Mouse (Mus musculus) MEL (cell line): ENCODE measurements around the gene Mapkap1. TPM values are rescaled to one million over a fixed set of nuclear protein-coding genes. Genes with fewer than 3 reads are reported as not detected.

Source experiments
- DNase-seq: peaks from one replicate; pipeline ENCODE4 v3.0.0; 2011; ENCODE audit warnings: low read depth, low spot score
- H3K27ac ChIP-seq: 2 replicates; pipeline ENCODE4 v1.5.1; 2012; ENCODE audit warnings: low read depth, mild to moderate bottlenecking, control low read depth, low read length, moderate library complexity; ENCODE audit not compliant: control insufficient read depth
- H3K27me3 ChIP-seq, 2 experiments: fragments of 150-350 bp in 1 of 2; sonication (generic) in 1 of 2; 2 replicates each; pipeline ENCODE4 v1.6.1; 2012; ENCODE audit warnings: low read length in 2 of 2, mild to moderate bottlenecking in 2 of 2, improper control_type of control experiment in 1 of 2, moderate library complexity in 1 of 2; ENCODE audit not compliant: insufficient read depth in 2 of 2, control insufficient read depth in 1 of 2
- H3K36me3 ChIP-seq, 2 experiments: 2 replicates each; pipeline ENCODE4 v1.6.1; 2012 to 2014; ENCODE audit warnings: low read length in 2 of 2, improper control_type of control experiment in 1 of 2, inconsistent platforms in 1 of 2, mild to moderate bottlenecking in 1 of 2; ENCODE audit not compliant: insufficient read depth in 2 of 2, control insufficient read depth in 1 of 2
- H3K4me1 ChIP-seq, 2 experiments: fragments of 150-350 bp in 1 of 2; sonication (generic) in 1 of 2; 2 replicates each; pipeline ENCODE4 v1.6.1; 2012; ENCODE audit warnings: low read length in 2 of 2, improper control_type of control experiment in 1 of 2, mild to moderate bottlenecking in 1 of 2; ENCODE audit not compliant: insufficient read depth in 2 of 2, control insufficient read depth in 1 of 2
- H3K4me3 ChIP-seq, 2 experiments: fragments of 150-350 bp in 1 of 2; sonication (generic) in 1 of 2; 2 replicates each; pipeline ENCODE4 v1.5.1; 2012; ENCODE audit warnings: low read depth in 2 of 2, low read length in 2 of 2, mild to moderate bottlenecking in 2 of 2, moderate library complexity in 2 of 2, control low read depth in 1 of 2, improper control_type of control experiment in 1 of 2; ENCODE audit not compliant: control insufficient read depth in 1 of 2, insufficient read depth in 1 of 2
- H3K79me2 ChIP-seq: 2 replicates; pipeline ENCODE4 v1.6.1; 2012; ENCODE audit warnings: mild to moderate bottlenecking, low read length, moderate library complexity; ENCODE audit not compliant: control insufficient read depth, poor library complexity, insufficient read depth
- H3K9ac ChIP-seq: 2 replicates; pipeline ENCODE4 v1.6.1; 2012; ENCODE audit warnings: low read depth, mild to moderate bottlenecking, control low read depth, low read length, moderate library complexity; ENCODE audit not compliant: control insufficient read depth, poor library complexity, severe bottlenecking
- H3K9me3 ChIP-seq: fragments of 150-350 bp; sonication (generic); replicated peaks from 2 replicates; pipeline ENCODE4 v1.6.1; 2012; ENCODE audit warnings: mild to moderate bottlenecking, low read length, improper control_type of control experiment, moderate library complexity; ENCODE audit not compliant: insufficient read depth
- BHLHE40 ChIP-seq: IDR thresholded peaks from 2 replicates; pipeline ENCODE4 v1.6.1; 2012; ENCODE audit warnings: low read depth, mild to moderate bottlenecking, inconsistent platforms, low read length, improper control_type of control experiment, borderline replicate concordance
- CHD2 ChIP-seq: IDR thresholded peaks from 2 replicates; pipeline ENCODE4 v1.6.1; 2011; ENCODE audit warnings: low read length, improper control_type of control experiment
- CTCF ChIP-seq, 3 experiments: IDR thresholded peaks in 2 of 3; conservative IDR thresholded peaks in 1 of 3; 2 replicates each; pipeline ENCODE4 v1.5.1; 2011 to 2012; ENCODE audit warnings: low read length in 3 of 3, low read depth in 2 of 3, mild to moderate bottlenecking in 2 of 3, improper control_type of control experiment in 1 of 3, inconsistent platforms in 1 of 3, mixed read lengths in 1 of 3, moderate library complexity in 1 of 3; ENCODE audit not compliant: control insufficient read depth in 1 of 3, insufficient read depth in 1 of 3, poor library complexity in 1 of 3, severe bottlenecking in 1 of 3
- EP300 ChIP-seq, 2 experiments: IDR thresholded peaks; 2 replicates each; pipeline ENCODE4 v1.6.1; 2011; ENCODE audit warnings: improper control_type of control experiment in 2 of 2, low read length in 2 of 2, low read depth in 1 of 2, mild to moderate bottlenecking in 1 of 2
- ETS1 ChIP-seq: IDR thresholded peaks from 2 replicates; pipeline ENCODE4 v1.6.1; 2012; ENCODE audit warnings: low read depth, mild to moderate bottlenecking, inconsistent platforms, low read length, improper control_type of control experiment, moderate library complexity
- MAFK ChIP-seq: IDR thresholded peaks from 2 replicates; pipeline ENCODE4 v1.6.1; 2011; ENCODE audit warnings: low read depth, mild to moderate bottlenecking, low read length, improper control_type of control experiment, borderline replicate concordance
- MAX ChIP-seq: IDR thresholded peaks from 2 replicates; pipeline ENCODE4 v1.6.1; 2011; ENCODE audit warnings: low read length, improper control_type of control experiment
- MAZ ChIP-seq: IDR thresholded peaks from 2 replicates; pipeline ENCODE4 v1.6.1; 2012; ENCODE audit warnings: low read depth, mild to moderate bottlenecking, inconsistent platforms, low read length, improper control_type of control experiment
- MEF2A ChIP-seq: IDR thresholded peaks from 2 replicates; pipeline ENCODE4 v1.6.1; 2014; ENCODE audit warnings: low read depth, mild to moderate bottlenecking, inconsistent platforms, low read length, improper control_type of control experiment; ENCODE audit not compliant: poor library complexity, insufficient replicate concordance, severe bottlenecking; ENCODE audit errors: extremely low read depth
- MXI1 ChIP-seq: IDR thresholded peaks from 2 replicates; pipeline ENCODE4 v1.6.1; 2011; ENCODE audit warnings: mild to moderate bottlenecking, low read depth, low read length, improper control_type of control experiment
- MYB ChIP-seq: IDR thresholded peaks from 2 replicates; pipeline ENCODE4 v1.6.1; 2011; ENCODE audit warnings: mild to moderate bottlenecking, low read depth, low read length, improper control_type of control experiment
- MYC ChIP-seq: IDR thresholded peaks from 2 replicates; pipeline ENCODE4 v1.6.1; 2011; ENCODE audit warnings: low read depth, mild to moderate bottlenecking, low read length, improper control_type of control experiment, moderate library complexity
- POLR2A ChIP-seq, 2 experiments: IDR thresholded peaks; 2 replicates each; pipeline ENCODE4 v1.6.1; 2011 to 2012; ENCODE audit warnings: low read length in 2 of 2, mild to moderate bottlenecking in 2 of 2, control low read depth in 1 of 2, improper control_type of control experiment in 1 of 2, low read depth in 1 of 2, moderate library complexity in 1 of 2; ENCODE audit not compliant: control insufficient read depth in 1 of 2, insufficient read depth in 1 of 2, poor library complexity in 1 of 2
- RCOR1 ChIP-seq: IDR thresholded peaks from 2 replicates; pipeline ENCODE4 v1.6.1; 2012; ENCODE audit warnings: low read depth, mild to moderate bottlenecking, inconsistent platforms, low read length, improper control_type of control experiment
- SMC3 ChIP-seq: IDR thresholded peaks from 2 replicates; pipeline ENCODE4 v1.6.1; 2011; ENCODE audit warnings: low read depth, low read length, improper control_type of control experiment
- USF2 ChIP-seq, 2 experiments: IDR thresholded peaks; 2 replicates each; pipeline ENCODE4 v1.6.1; 2011 to 2012; ENCODE audit warnings: improper control_type of control experiment in 2 of 2, low read length in 2 of 2, borderline replicate concordance in 1 of 2, inconsistent platforms in 1 of 2, low read depth in 1 of 2, mild to moderate bottlenecking in 1 of 2; ENCODE audit not compliant: insufficient read depth in 1 of 2
- ZMIZ1 ChIP-seq: IDR thresholded peaks from 2 replicates; pipeline ENCODE4 v1.6.1; 2012; ENCODE audit warnings: low read depth, mild to moderate bottlenecking, inconsistent platforms, low read length, improper control_type of control experiment, moderate library complexity
- polyA plus RNA-seq, 2 experiments: library from polyadenylated mRNA; stranded (reverse) in 1 of 2; unstranded in 1 of 2; fragments of >175 nt in 1 of 2; fragments of >200 nt in 1 of 2; gene quantifications; 2 replicates each; pipeline versions ENCODE4 v1.2.1 to v1.2.4; 2012; ENCODE audit warnings: low replicate concordance in 2 of 2, low read depth in 1 of 2; ENCODE audit not compliant: insufficient read length in 2 of 2, insufficient read depth in 1 of 2, missing spikeins in 1 of 2
- total RNA-seq: library from RNA; depleted of rRNA; stranded (reverse); fragments of 300-350 nt; gene quantifications from 2 replicates; pipeline ENCODE4 v1.2.3, GENCODE M21; 2012

Mapkap1 gene
- total and polyA plus RNA-seq, 3 experiments, result 42.1 to 52.5 TPM; not detected in 1

GRCm38 (mm10) chr2:34469324-34469723 is 62.8 kb downstream of the Mapkap1 start:
- Histone ChIP-seq H3K4me1 (no peaks in the 10 kb centered on the region), H3K79me2 (no peaks in the 10 kb centered on the region), H3K36me3 (no peaks in the 10 kb centered on the region), H3K27me3 (no peaks in the 10 kb centered on the region), H3K9me3 (no peaks in the 10 kb centered on the region), H3K9ac (no peak overlapping the region), H3K4me3 (no peak overlapping the region), H3K27ac (no peak overlapping the region)
- DNase-seq, result no peak
- TF ChIP-seq EP300 (IDR thresholded peaks at IDR 0.05; ENCODE audit: low read depth in 1 of 2, low read length in 2 of 2), result no peak
- TF ChIP-seq BHLHE40, result no peak
- no peak for TF ChIP-seq MAX
- TF ChIP-seq MAFK, result no peak
- TF ChIP-seq MAZ, result no peak

DNA sequence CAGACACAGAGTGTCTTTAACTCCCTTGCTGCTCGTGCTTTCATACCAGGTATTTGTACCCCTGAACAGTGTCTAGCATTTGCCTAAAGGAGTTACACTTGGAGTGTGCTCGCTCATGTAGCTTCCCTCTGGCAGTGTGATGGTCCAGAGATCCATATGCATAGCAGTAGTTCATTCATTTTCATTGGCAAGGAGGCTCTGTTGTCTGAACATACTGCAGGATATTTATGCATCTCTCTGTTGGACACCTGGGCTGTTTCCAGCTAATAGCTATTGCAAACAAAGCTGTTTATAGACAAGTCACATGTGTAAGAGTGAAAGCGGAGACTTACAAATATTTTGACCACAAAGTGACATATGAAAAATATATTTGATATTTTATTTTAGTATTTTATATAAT is 67.2 kb downstream of the Mapkap1 start:
- H3K4me1 ChIP-seq, result no peaks in the 10 kb centered on the region
- H3K9me3 ChIP-seq, result no peaks in the 10 kb centered on the region
- no peaks in the 10 kb centered on the region for H3K36me3 ChIP-seq
- TF ChIP-seq MXI1 (no peak), USF2 (IDR thresholded peaks at IDR 0.05; ENCODE audit: borderline replicate concordance in 1 of 2, insufficient read depth in 1 of 2, low read depth in 1 of 2, low read length in 2 of 2) (no peak), MYC (no peak), SMC3 (no peak), ZMIZ1 (no peak), RCOR1 (no peak)
- H3K79me2 ChIP-seq, result no peaks in the 10 kb centered on the region
- no peak for DNase-seq
- H3K4me3 ChIP-seq, result no peak overlapping the region
- H3K9ac ChIP-seq, result no peak overlapping the region
- no peak overlapping the region for H3K27ac ChIP-seq
- H3K27me3 ChIP-seq, result no peaks in the 10 kb centered on the region

DNA sequence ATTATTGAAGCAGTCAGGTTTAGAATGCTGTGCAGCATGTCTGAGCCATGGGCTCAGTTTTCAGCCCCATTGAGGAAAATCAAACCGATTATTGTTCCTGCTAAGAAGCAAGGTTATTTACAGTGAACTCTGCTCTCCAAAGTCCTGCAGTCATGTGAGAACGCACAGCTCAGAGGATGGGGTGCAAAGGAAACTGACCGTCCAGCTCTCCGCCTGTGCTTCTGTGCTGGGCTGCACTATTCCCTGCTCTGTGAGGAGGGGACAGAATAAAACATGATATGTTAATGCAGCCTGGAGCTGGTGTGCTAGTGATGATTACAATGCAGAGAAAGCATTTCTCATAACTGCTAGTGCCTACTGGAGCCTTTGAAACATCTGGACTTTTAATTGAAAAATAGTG is 74.8 kb downstream of the Mapkap1 start:
- Histone ChIP-seq H3K4me1 (no peaks in the 10 kb centered on the region), H3K36me3 (no peaks in the 10 kb centered on the region), H3K9me3 (no peaks in the 10 kb centered on the region), H3K79me2 (no peaks in the 10 kb centered on the region), H3K27me3 (no peaks in the 10 kb centered on the region), H3K4me3 (no peak overlapping the region), H3K27ac (no peak overlapping the region), H3K9ac (no peak overlapping the region)
- DNase-seq, result no peak
- TF ChIP-seq CTCF (IDR thresholded peaks at IDR 0.05 in 2 of 3, conservative IDR thresholded peaks at IDR 0.05 in 1 of 3; ENCODE audit: control insufficient read depth in 1 of 3, insufficient read depth in 1 of 3, low read depth in 2 of 3, low read length in 3 of 3, poor library complexity in 1 of 3, severe bottlenecking in 1 of 3) (no peak), MXI1 (no peak), ETS1 (no peak), MYB (no peak), CHD2 (no peak), BHLHE40 (no peak), MEF2A (no peak), MAZ (no peak), POLR2A (IDR thresholded peaks at IDR 0.05; ENCODE audit: control insufficient read depth in 1 of 2, insufficient read depth in 1 of 2, low read depth in 1 of 2, low read length in 2 of 2, poor library complexity in 1 of 2) (no peak)
